Mouse (Mus musculus) lung, embryonic 15.5 days (tissue): Measurements from ENCODE around the gene Fastk. TPM values are rescaled to one million over a fixed set of nuclear protein-coding genes. Genes with fewer than 3 reads are reported as not detected.
"Not testable (repeated sequence)": the region's sequence is repeated elsewhere in the genome, so short reads cannot be mapped to it uniquely, and the experiment has no call there.

ENCODE experiments used
- ATAC-seq: fragments of 200-750 bp; cut with Nextera tagmentation; 2 replicates; pipeline ENCODE4 v1.8.0; 2017; ENCODE audit warnings: moderate number of reproducible peaks, borderline replicate concordance; ENCODE audit not compliant: low FRiP score, low TSS enrichment; ENCODE audit errors: extremely low read depth
- H3K27ac ChIP-seq: fragments of 300-500 bp; sonication (generic); 2 replicates; pipeline ENCODE4 v1.5.1; 2015; ENCODE audit warnings: moderate library complexity, mild to moderate bottlenecking, inconsistent platforms
- H3K27me3 ChIP-seq: fragments of 300-500 bp; sonication (generic); 2 replicates; pipeline ENCODE4 v1.6.1; 2015; ENCODE audit warnings: inconsistent platforms
- H3K36me3 ChIP-seq: fragments of 300-500 bp; sonication (generic); 2 replicates; pipeline ENCODE4 v1.6.1; 2015; ENCODE audit warnings: inconsistent platforms
- H3K4me1 ChIP-seq: fragments of 300-500 bp; sonication (generic); 2 replicates; pipeline ENCODE4 v1.6.1; 2015; ENCODE audit warnings: inconsistent platforms
- H3K4me2 ChIP-seq: fragments of 300-500 bp; sonication (generic); 2 replicates; pipeline ENCODE4 v1.6.1; 2015; ENCODE audit warnings: inconsistent platforms, mild to moderate bottlenecking, moderate library complexity
- H3K4me3 ChIP-seq: fragments of 300-500 bp; sonication (generic); 2 replicates; pipeline ENCODE4 v1.5.1; 2015; ENCODE audit warnings: mild to moderate bottlenecking, inconsistent platforms
- H3K9ac ChIP-seq: fragments of 300-500 bp; sonication (generic); 2 replicates; pipeline ENCODE4 v1.6.1; 2015; ENCODE audit warnings: inconsistent platforms
- H3K9me3 ChIP-seq: fragments of 300-500 bp; sonication (generic); 2 replicates; pipeline ENCODE4 v1.6.1; 2016; ENCODE audit warnings: inconsistent platforms
- WGBS: fragments of 180-500 bp; shearing (Covaris S2); methylation state at CpG from one replicate; pipeline ENCODE4 v1.1.7; 2015; 5-methylcytosine and 5-hydroxymethylcytosine counted together
- polyA plus RNA-seq: library from polyadenylated mRNA; unstranded; fragments of >200 nt; fragmentation: Nextera tagmentation; extraction: Ambion mirVana; gene quantifications from 2 replicates; pipeline ENCODE4 v1.2.1, GENCODE M21; 2015

The Fastk gene
- polyA plus RNA-seq, 1 experiment from 2014 or later, result 96.3 TPM

DNA sequence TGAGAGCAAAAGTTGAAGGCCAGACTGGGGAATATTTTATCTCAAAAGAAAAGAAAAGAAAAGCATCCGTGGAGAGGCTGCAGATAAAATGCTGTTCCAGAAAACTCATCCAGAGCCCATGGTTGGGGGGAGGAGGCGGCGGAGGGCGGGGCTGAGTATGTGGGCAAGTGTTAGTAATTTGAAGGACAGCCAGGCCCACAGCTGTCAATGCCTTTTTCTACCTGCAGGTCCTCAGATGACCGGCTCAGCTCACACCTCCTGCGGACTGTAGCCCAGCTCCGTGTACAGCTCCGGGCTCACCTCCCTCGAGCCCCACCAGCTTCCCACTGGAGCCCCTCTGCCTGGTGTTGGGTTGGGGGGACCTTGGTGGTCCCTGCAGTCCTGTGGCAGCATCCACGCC is 45.4 kb downstream of the Fastk start:
- peaks cover 17% of the 10 kb centered on the region; the same call in 1 of the 2 replicates for H3K36me3 ChIP-seq
- peaks cover 6% of the 10 kb centered on the region; the same call in 1 of the 2 replicates for H3K4me1 ChIP-seq

GRCm38 (mm10) chr5:24396254-24396653 is 48.8 kb downstream of the Fastk start:
- H3K9ac ChIP-seq, H3K4me3 ChIP-seq: not testable (repeated sequence)

More for the DNA sequence above, 45.4 kb downstream of the Fastk start:
- Histone ChIP-seq H3K27ac (no peak overlapping the region), H3K4me2 (no peak overlapping the region), H3K9me3 (no peaks in the 10 kb centered on the region), H3K4me3 (no peak overlapping the region), H3K27me3 (no peaks in the 10 kb centered on the region), H3K9ac (no peak overlapping the region)
- 84% methylated on average over 10 of the region's 10 CpGs for WGBS
- ATAC-seq, result no peak

DNA sequence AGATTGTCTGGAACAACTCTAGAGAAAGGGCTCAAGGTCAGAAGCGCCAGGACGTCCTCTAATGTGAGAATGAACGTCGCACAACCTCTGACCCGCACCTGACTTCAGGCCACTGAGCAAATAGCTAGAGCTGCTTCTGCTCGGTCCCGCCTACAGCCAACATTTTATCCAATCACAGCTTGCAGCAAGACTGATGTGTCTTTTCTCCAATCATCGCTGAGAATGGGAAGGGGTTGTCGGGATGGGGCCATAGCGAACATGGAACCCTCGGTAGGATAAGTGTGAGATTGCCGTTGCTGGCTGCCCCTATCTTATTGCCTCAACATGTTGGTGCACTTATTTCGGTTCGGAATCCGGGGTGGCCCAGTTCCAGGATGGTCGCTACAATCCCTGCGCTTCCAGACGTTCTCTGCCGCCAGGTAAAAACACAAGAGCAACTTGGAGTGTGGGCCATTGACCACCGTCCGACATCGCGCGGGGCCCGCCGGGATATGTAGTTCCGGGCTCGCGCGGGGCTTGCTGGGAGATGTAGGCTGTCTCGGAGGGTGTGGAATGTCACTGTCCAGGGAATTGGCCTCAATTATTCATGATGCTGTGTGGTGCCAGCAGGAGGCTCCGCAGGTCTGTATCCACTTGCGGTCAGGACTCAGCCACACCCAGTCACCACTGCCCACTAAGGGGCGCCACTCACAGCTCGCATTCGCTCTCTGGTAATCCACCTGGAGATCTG is 50.8 kb downstream of the Fastk start:
- H3K4me3 ChIP-seq, result peak overlapping the region; percentile 56
- H3K4me1 ChIP-seq, result peaks cover 18% of the 10 kb centered on the region
- WGBS, result 1% methylated on average over 36 of the region's 36 CpGs
- no peaks in the 10 kb centered on the region for H3K36me3 ChIP-seq
- ATAC-seq, result peak; percentile 96
- no peaks in the 10 kb centered on the region for H3K9me3 ChIP-seq
- H3K9ac ChIP-seq, result peak overlapping the region; percentile 31; the same call in 1 of the 2 replicates
- H3K4me2 ChIP-seq, result peak overlapping the region; percentile 61
- peak overlapping the region; percentile 64; the same call in 1 of the 2 replicates for H3K27ac ChIP-seq
- peaks cover under 1% of the 10 kb centered on the region; the same call in 1 of the 2 replicates for H3K27me3 ChIP-seq

More at GRCm38 (mm10) chr5:24396254-24396653, 48.8 kb downstream of the Fastk start:
- H3K9me3 ChIP-seq, H3K36me3 ChIP-seq, H3K4me2 ChIP-seq, H3K27me3 ChIP-seq, H3K27ac ChIP-seq, ATAC-seq: not testable (repeated sequence)
- peaks cover 14% of the 10 kb centered on the region for H3K4me1 ChIP-seq
- WGBS, result 84% methylated on average over 6 of the region's 6 CpGs

DNA sequence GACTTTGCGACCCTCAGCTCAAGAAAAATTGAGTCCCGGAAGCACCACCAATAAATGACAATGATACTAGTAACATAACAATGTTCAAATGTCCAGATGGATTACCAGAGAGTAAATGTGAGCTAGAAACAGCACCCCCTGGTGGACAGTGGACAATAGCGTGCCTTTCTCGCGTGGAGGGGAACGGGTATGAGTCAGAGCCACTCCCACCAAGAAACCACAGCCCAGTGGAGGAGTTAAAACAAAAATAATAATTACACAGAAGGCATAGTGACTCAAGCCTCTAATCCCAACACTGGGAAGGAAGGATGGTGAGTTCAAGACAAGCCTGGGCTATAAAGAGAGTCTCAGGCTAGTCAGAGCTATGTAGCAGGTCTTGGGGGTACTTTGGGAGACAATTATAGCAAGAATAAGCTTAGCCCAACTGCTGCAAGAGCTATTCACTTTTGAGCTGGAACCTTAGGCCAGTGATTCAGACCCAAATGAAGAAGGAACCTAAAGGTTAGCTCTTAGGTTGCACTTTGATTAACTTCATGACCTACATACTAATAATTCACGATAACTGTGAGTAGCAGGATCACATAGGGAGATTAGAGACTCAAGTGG is 51.6 kb downstream of the Fastk start, which contains the start of gene Abcb8:
TSS of gene Abcb8 (plus strand) at position 272 of the 606 bp plus-strand sequence.
- Histone ChIP-seq H3K27ac (peak within 1 kb of the TSS; percentile 64; the same call in 1 of the 2 replicates), H3K4me1 (peaks cover 21% of the 10 kb centered on the region), H3K36me3 (no peaks in the 10 kb centered on the region), H3K9me3 (no peaks in the 10 kb centered on the region), H3K4me2 (peak within 1 kb of the TSS; percentile 61), H3K27me3 (peaks cover 8% of the 10 kb centered on the region; the same call in 1 of the 2 replicates), H3K9ac (peak within 1 kb of the TSS; percentile 31; the same call in 1 of the 2 replicates), H3K4me3 (peak within 1 kb of the TSS; percentile 56)
- ATAC-seq, result no peak
- 24% methylated on average over 7 of the region's 7 CpGs for WGBS

DNA sequence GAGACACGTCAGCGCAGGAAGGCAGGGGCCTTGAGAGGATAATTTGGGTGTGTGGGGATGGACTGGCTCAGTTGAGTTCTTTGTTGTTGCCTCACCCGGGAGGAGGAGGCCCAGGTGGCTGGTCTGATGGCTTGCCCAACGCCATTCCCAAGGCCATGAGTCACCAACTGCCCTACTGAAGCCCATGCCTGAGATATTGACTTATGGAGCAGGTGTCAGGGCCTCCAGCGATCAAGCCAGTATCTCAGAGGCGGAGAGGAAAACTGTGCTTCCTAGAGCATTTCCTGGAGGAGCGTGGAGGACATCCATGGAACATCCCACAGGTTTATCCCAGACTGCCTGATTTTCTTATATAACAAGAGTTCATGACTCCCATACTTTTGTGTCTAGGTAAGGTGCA is 52.4 kb downstream of the Fastk start:
- Histone ChIP-seq H3K4me3 (no peak overlapping the region), H3K9me3 (no peaks in the 10 kb centered on the region), H3K36me3 (no peaks in the 10 kb centered on the region), H3K27me3 (peaks cover 15% of the 10 kb centered on the region), H3K4me2 (no peak overlapping the region), H3K9ac (no peak overlapping the region), H3K4me1 (peaks cover 27% of the 10 kb centered on the region), H3K27ac (no peak overlapping the region)
- WGBS, result 70% methylated on average over 7 of the region's 7 CpGs
- ATAC-seq, result no peak

DNA sequence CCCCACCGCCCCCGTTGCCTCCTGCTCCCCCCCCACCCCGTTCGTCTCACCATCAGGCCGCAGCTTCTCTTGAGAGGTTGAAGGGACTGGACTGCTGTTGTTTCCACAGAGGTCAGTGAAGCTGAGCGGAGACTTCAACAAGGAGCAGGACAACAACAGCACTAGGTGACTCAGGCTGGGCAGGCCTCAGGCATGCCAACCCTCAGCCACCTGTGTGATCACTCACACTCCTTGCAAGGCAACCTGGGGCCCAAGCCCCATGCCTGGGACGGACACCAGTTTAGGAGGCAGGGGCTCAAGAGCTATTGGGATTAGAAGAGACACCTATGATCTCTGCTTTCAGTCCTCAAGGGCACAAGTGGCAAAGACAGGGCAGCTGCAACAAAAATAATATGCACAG is 53.2 kb downstream of the Fastk start, which contains the start of gene Atg9b:
TSS of gene Atg9b (minus strand) at position 280 of the 400 bp plus-strand sequence.
- Histone ChIP-seq H3K27ac (no peak within 1 kb of the TSS), H3K4me2 (no peak within 1 kb of the TSS), H3K4me3 (no peak within 1 kb of the TSS), H3K36me3 (no peaks in the 10 kb centered on the region), H3K27me3 (peaks cover 24% of the 10 kb centered on the region), H3K4me1 (peaks cover 35% of the 10 kb centered on the region), H3K9ac (no peak within 1 kb of the TSS), H3K9me3 (no peaks in the 10 kb centered on the region)
- WGBS, result 72% methylated on average over 7 of the region's 7 CpGs
- no peak for ATAC-seq

GRCm38 (mm10) chr5:24389658-24390020 is 55.4 kb downstream of the Fastk start:
- H3K4me1 ChIP-seq, result peaks cover 28% of the 10 kb centered on the region
- no peak overlapping the region for H3K9ac ChIP-seq
- peaks cover 43% of the 10 kb centered on the region for H3K27me3 ChIP-seq
- 58% methylated on average over 4 of the region's 4 CpGs for WGBS
- no peak overlapping the region for H3K4me3 ChIP-seq
- no peak overlapping the region for H3K4me2 ChIP-seq
- ATAC-seq, result no peak
- no peak overlapping the region for H3K27ac ChIP-seq
- H3K9me3 ChIP-seq, result no peaks in the 10 kb centered on the region
- H3K36me3 ChIP-seq, result no peaks in the 10 kb centered on the region

DNA sequence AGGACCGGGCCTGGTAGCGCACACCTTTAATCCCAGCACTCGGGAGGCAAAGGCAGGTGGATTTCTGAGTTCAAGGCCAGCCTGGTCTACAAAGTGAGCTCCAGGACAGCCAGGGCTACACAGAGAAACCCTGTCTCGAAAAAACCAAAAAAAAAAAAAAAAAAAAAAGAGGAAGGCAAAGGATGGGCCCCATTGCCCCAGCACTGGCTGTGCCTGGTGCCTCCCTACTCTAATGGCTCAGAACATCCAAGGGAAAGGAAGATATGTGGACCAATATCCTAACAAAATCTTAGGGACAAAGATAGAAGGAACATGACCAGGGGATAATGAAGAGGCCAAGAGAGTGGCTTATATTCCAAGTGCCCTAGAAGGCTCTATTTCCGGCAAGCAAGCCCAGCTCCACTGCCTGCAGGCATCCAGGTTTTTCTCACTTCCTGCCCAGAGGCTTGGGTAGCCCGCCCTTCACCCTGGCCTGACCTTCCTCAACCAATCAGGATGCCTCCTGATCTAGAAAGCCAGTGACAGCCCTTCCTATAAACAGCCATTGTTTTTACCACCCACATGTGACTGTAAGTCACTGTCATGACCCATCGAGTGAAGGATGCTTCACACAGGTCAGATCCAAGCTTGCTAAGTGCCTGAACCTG is 56.0 kb downstream of the Fastk start:
- Histone ChIP-seq H3K27ac (no peak overlapping the region), H3K4me2 (no peak overlapping the region), H3K4me1 (peaks cover 28% of the 10 kb centered on the region), H3K36me3 (no peaks in the 10 kb centered on the region), H3K9me3 (no peaks in the 10 kb centered on the region), H3K9ac (no peak overlapping the region), H3K27me3 (peaks cover 43% of the 10 kb centered on the region), H3K4me3 (no peak overlapping the region)
- no peak for ATAC-seq
- 57% methylated on average over 7 of the region's 7 CpGs for WGBS

Other genes with a start within 250 kb of the Fastk start
- 6.0 and 7.0 TPM in 2 replicates for gene Kcnh2, start 93.7 kb downstream of the Fastk start, polyA plus RNA-seq
- 17.1 and 18.8 TPM in 2 replicates for gene Nos3, start 80.5 kb downstream of the Fastk start, polyA plus RNA-seq
- 0.64 and 0.77 TPM in 2 replicates for gene Atg9b, start 53.1 kb downstream of the Fastk start, polyA plus RNA-seq
- 44.7 and 49.6 TPM in 2 replicates for gene Abcb8, start 51.6 kb downstream of the Fastk start, polyA plus RNA-seq
- gene Asic3, start 31.9 kb downstream of the Fastk start, polyA plus RNA-seq, result 0.16 TPM in 2 replicates
- 38.6 and 43.4 TPM in 2 replicates for gene Cdk5, start 21.8 kb downstream of the Fastk start, polyA plus RNA-seq
- gene Slc4a2, start 21.4 kb downstream of the Fastk start, polyA plus RNA-seq, result 40.4 and 44.4 TPM in 2 replicates
- gene Tmub1, start 2.6 kb upstream of the Fastk start, polyA plus RNA-seq, result 15.9 and 18.7 TPM in 2 replicates
- gene Agap3, start 6.9 kb upstream of the Fastk start, polyA plus RNA-seq, result 41.3 and 42.8 TPM in 2 replicates
- not detected in 2 replicates for gene Gbx1, start 81.9 kb upstream of the Fastk start, polyA plus RNA-seq
- gene Asb10, start 95.7 kb upstream of the Fastk start, polyA plus RNA-seq, result 0.36 and 0.59 TPM in 2 replicates
- not detected in 2 replicates for gene 4931409K22Rik, start 111.5 kb upstream of the Fastk start, polyA plus RNA-seq
- 108 and 110 TPM in 2 replicates for gene Abcf2, start 132.2 kb upstream of the Fastk start, polyA plus RNA-seq
- gene Chpf2, start 141.5 kb upstream of the Fastk start, polyA plus RNA-seq, result 21.7 and 21.8 TPM in 2 replicates
- 28.5 and 29.7 TPM in 2 replicates for gene Smarcd3, start 179.1 kb upstream of the Fastk start, polyA plus RNA-seq
- gene Nub1, start 240.2 kb upstream of the Fastk start, polyA plus RNA-seq, result 33.5 and 33.9 TPM in 2 replicates